Mouse (Mus musculus) small intestine, adult 2 months (tissue): Measurements from ENCODE around the gene Higd1a.

Source experiments
- CTCF ChIP-seq: fragments of 200-500 bp; IDR thresholded peaks from 2 replicates; pipeline ENCODE4 v1.5.1; 2012; ENCODE audit warnings: low read depth, mild to moderate bottlenecking, control low read depth, inconsistent platforms, low read length, moderate library complexity, mixed read lengths; ENCODE audit not compliant: insufficient replicate concordance, insufficient read length; ENCODE audit errors: extremely low read depth
- POLR2A ChIP-seq: fragments of 200-500 bp; IDR thresholded peaks from 2 replicates; pipeline ENCODE4 v1.6.1; 2012; ENCODE audit warnings: low read depth, mild to moderate bottlenecking, control low read depth, inconsistent platforms, low read length, moderate library complexity

- TF ChIP-seq CTCF, result no peak
- TF ChIP-seq POLR2A, result no peak
Observed at GRCm38 (mm10) chr9:121899306-121899705, 41.1 kb upstream of the Higd1a start.
